Comparison of ENCODE assay signal across 9 mouse cellular contexts in genomic region chr9:116087880-116088279, GRCm38 (mm10).
DNase-seq lines count a peak whose midpoint lies in the region; ATAC-seq and TF ChIP-seq lines count a peak whose summit lies in the region.
"Had no signal": no experiment of that assay in that cellular context is flagged by ENCODE, and none has a peak within 500 bp of the region (broad histone marks: within the 10 kb centered on the region; RNA-seq: fewer than 3 reads in every experiment).

No protein-coding gene starts in this region.

- no peak overlapping the region for H3K27ac ChIP-seq in kidney, adult 2 months (ENCODE audit: insufficient read depth, low read depth, low read length)
- H3K27ac ChIP-seq in kidney, embryonic 14.5 days (ENCODE audit: low read depth, low read length) = no peak overlapping the region
- H3K27ac ChIP-seq in heart, postnatal 0 days (ENCODE audit: low read depth) = no peak overlapping the region
- H3K27ac ChIP-seq: neural tube, embryonic 13.5 days had no signal

- H3K4me2 ChIP-seq in kidney, embryonic 14.5 days (replicated peaks; ENCODE audit: low read depth, low read length) = no peak overlapping the region
- no peak overlapping the region for H3K4me2 ChIP-seq in heart, postnatal 0 days (ENCODE audit: low read depth, low read length)
- H3K4me2 ChIP-seq: neural tube, embryonic 13.5 days had no signal

- 23% methylated on average over 5 of the region's 5 CpGs for WGBS in kidney, adult 2 months
- 31% methylated on average over 5 of the region's 5 CpGs for WGBS in kidney, embryonic 14.5 days
- 30% methylated on average over 5 of the region's 5 CpGs for WGBS in heart, postnatal 0 days

- no peaks in the 10 kb centered on the region for H3K27me3 ChIP-seq in kidney, adult 2 months (replicated peaks; ENCODE audit: control insufficient read depth, insufficient read depth, low read length)
- H3K27me3 ChIP-seq in kidney, embryonic 14.5 days (ENCODE audit: control insufficient read depth, insufficient read depth, low read length) = no peaks in the 10 kb centered on the region
- H3K27me3 ChIP-seq in heart, postnatal 0 days (ENCODE audit: control insufficient read depth, insufficient read depth, low read length) = no peaks in the 10 kb centered on the region
- H3K27me3 ChIP-seq: neural tube, embryonic 13.5 days had no signal

- TF ChIP-seq POLR2A in kidney, adult 2 months (IDR thresholded peaks at IDR 0.05; ENCODE audit: low read depth, low read length) = no peak

- no peak for ATAC-seq in kidney, embryonic 14.5 days (ENCODE audit: low FRiP score, low TSS enrichment)
- no peak; the same call in 1 of the 2 replicates for ATAC-seq in heart, postnatal 0 days (ENCODE audit: insufficient read depth, low read depth)
- peak; percentile 79 for ATAC-seq in megakaryocyte-erythroid progenitor cell, adult 5-6 weeks (replicated peaks; ENCODE audit: low FRiP score, low TSS enrichment, poor library complexity, severe bottlenecking)

- no peaks in the 10 kb centered on the region for H3K9me3 ChIP-seq in kidney, embryonic 14.5 days (ENCODE audit: control insufficient read depth, low read length)
- no peaks in the 10 kb centered on the region for H3K9me3 ChIP-seq in heart, postnatal 0 days (replicated peaks; ENCODE audit: control insufficient read depth, low read length)
- H3K9me3 ChIP-seq: neural tube, embryonic 13.5 days had no signal

- TF ChIP-seq EP300 in heart, postnatal 0 days (IDR thresholded peaks at IDR 0.05; ENCODE audit: low read depth) = no peak

- H3K36me3 ChIP-seq in kidney, adult 2 months (ENCODE audit: control insufficient read depth, insufficient read depth, low read length) = no peaks in the 10 kb centered on the region; the same call in 1 of the 2 replicates
- H3K36me3 ChIP-seq in kidney, embryonic 14.5 days (ENCODE audit: control insufficient read depth, insufficient read depth, low read length) = peaks cover 17% of the 10 kb centered on the region; the same call in 1 of the 2 replicates
- peaks cover 26% of the 10 kb centered on the region for H3K36me3 ChIP-seq in heart, postnatal 0 days (replicated peaks; ENCODE audit: control insufficient read depth, insufficient read depth, low read length)
- H3K36me3 ChIP-seq: neural tube, embryonic 13.5 days had no signal

- no peak overlapping the region for H3K4me3 ChIP-seq in kidney, adult 2 months (ENCODE audit: insufficient read depth, low read depth, low read length)
- no peak overlapping the region for H3K4me3 ChIP-seq in kidney, embryonic 14.5 days (ENCODE audit: low read length)
- no peak overlapping the region for H3K4me3 ChIP-seq in heart, postnatal 0 days (ENCODE audit: low read depth, low read length)
- H3K4me3 ChIP-seq: neural tube, embryonic 13.5 days had no signal

- peak; percentile 68 for TF ChIP-seq CTCF in kidney, adult 2 months (conservative IDR thresholded peaks at IDR 0.05; ENCODE audit: insufficient read depth, insufficient read length, low read depth, low read length)
- TF ChIP-seq CTCF in heart, postnatal 0 days (IDR thresholded peaks at IDR 0.05; ENCODE audit: low read depth) = peak; percentile 85

- no peak overlapping the region for H3K9ac ChIP-seq in kidney, embryonic 14.5 days (ENCODE audit: low read depth, low read length)
- H3K9ac ChIP-seq in heart, postnatal 0 days (replicated peaks; ENCODE audit: low read depth, low read length) = no peak overlapping the region
- H3K9ac ChIP-seq: neural tube, embryonic 13.5 days had no signal

- peaks cover 14% of the 10 kb centered on the region for H3K4me1 ChIP-seq in kidney, adult 2 months (ENCODE audit: control insufficient read depth, insufficient read depth, low read length)
- 0 out of 2 replicates have a peak, but pooled peaks cover 8% of the 10 kb centered on the region for H3K4me1 ChIP-seq in kidney, embryonic 14.5 days (ENCODE audit: control insufficient read depth, insufficient read depth, low read length)
- no peaks in the 10 kb centered on the region for H3K4me1 ChIP-seq in heart, postnatal 0 days (ENCODE audit: control insufficient read depth, insufficient read depth)

- DNase-seq in kidney, adult 2 months = peak; percentile 79
- DNase-seq in Muller cell, postnatal 12 days (ENCODE audit: inconsistent ontology term) = peak; percentile 52
- DNase-seq in cerebellum, adult 9-10 months = peak; percentile 8
- DNase-seq in heart, postnatal 0 days (ENCODE audit: low spot score) = peak; percentile 60
- peak; percentile 52 for DNase-seq in left cerebral cortex, adult 11 months (ENCODE audit: low spot score)
- DNase-seq in thymus, postnatal 25 days = peak; percentile 83

Comparison
In these comparisons a context has a peak if more than half of its experiments do, and no peak if none do; other contexts are left out.
1. DNase-seq: peak in every context shown above with its lines; median percentile 83 in thymus, postnatal 25 days; 79 in kidney, adult 2 months; 60 in heart, postnatal 0 days; 52 in Muller cell, postnatal 12 days; 52 in left cerebral cortex, adult 11 months; 8 in cerebellum, adult 9-10 months.